Mouse (Mus musculus) heart, embryonic 11.5 days (tissue): Measurements from ENCODE around the gene Ap1g1. TPM values are rescaled to one million over a fixed set of nuclear protein-coding genes. Genes with fewer than 3 reads are reported as not detected.

ENCODE experiments used
- ATAC-seq: fragments of 200-750 bp; cut with Nextera tagmentation; replicated peaks from 2 replicates; pipeline ENCODE4 v1.8.0; 2017; ENCODE audit warnings: moderate library complexity; ENCODE audit not compliant: insufficient number of reproducible peaks, low FRiP score, low TSS enrichment
- H3K27ac ChIP-seq: fragments of 300-500 bp; sonication (generic); 2 replicates; pipeline ENCODE4 v1.5.1; 2014; ENCODE audit warnings: mild to moderate bottlenecking, low read depth, low read length
- H3K27me3 ChIP-seq: fragments of 300-500 bp; sonication (generic); 2 replicates; pipeline ENCODE4 v1.6.1; 2014; ENCODE audit warnings: mild to moderate bottlenecking, low read length, mixed read lengths; ENCODE audit not compliant: control insufficient read depth, insufficient read depth
- H3K36me3 ChIP-seq: fragments of 300-500 bp; sonication (generic); 2 replicates; pipeline ENCODE4 v1.6.1; 2014; ENCODE audit warnings: mild to moderate bottlenecking, low read length, moderate library complexity, mixed read lengths; ENCODE audit not compliant: control insufficient read depth, insufficient read depth
- H3K4me1 ChIP-seq: fragments of 300-500 bp; sonication (generic); 2 replicates; pipeline ENCODE4 v1.6.1; 2014; ENCODE audit warnings: low read length; ENCODE audit not compliant: control insufficient read depth, insufficient read depth
- H3K4me2 ChIP-seq: fragments of 300-500 bp; sonication (generic); 2 replicates; pipeline ENCODE4 v1.6.1; 2014; ENCODE audit warnings: mild to moderate bottlenecking, moderate library complexity
- H3K4me3 ChIP-seq: fragments of 300-500 bp; sonication (generic); 2 replicates; pipeline ENCODE4 v1.5.1; 2014; ENCODE audit warnings: low read depth, low read length
- H3K9ac ChIP-seq: fragments of 300-500 bp; sonication (generic); 2 replicates; pipeline ENCODE4 v1.6.1; 2014; ENCODE audit warnings: mild to moderate bottlenecking, low read depth, low read length, moderate library complexity
- H3K9me3 ChIP-seq: fragments of 300-500 bp; sonication (generic); replicated peaks from 2 replicates; pipeline ENCODE4 v1.6.1; 2016; ENCODE audit warnings: low read length; ENCODE audit not compliant: control insufficient read depth
- WGBS: fragments of 180-500 bp; shearing (Covaris S2); extraction: QIAGEN DNeasy Blood & Tissue Kit; methylation state at CpG from one replicate; pipeline ENCODE4 v1.1.7; 2014; ENCODE audit not compliant: insufficient replicate concordance; 5-methylcytosine and 5-hydroxymethylcytosine counted together
- polyA plus RNA-seq: library from polyadenylated mRNA; unstranded; fragments of >200 nt; fragmentation: Nextera tagmentation; extraction: Ambion mirVana; gene quantifications from 2 replicates; pipeline ENCODE4 v1.2.1, GENCODE M21; 2014

Gene Ap1g1
- polyA plus RNA-seq, 1 experiment from 2014 or later: 22.1 TPM

DNA sequence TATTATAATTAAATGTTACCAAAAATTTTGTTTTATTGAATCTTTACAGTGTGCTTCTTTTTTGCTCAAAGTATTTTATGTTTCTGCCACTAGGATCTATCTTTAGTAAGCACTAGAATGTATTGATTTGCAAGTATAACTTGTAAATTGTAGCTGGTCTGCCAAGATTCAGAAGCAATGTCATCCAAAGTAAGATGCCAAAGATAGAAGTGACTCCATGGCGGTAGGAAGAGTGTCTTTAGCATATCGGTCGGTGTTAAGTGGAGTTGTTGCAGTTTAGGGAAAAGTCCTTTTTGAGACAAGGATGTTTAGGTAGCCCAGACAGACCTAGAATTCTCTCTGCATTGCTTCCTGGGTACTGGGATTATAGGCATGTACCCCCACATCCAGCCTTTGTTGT is 128.6 kb downstream of the Ap1g1 start:
- Histone ChIP-seq H3K27me3 (no peaks in the 10 kb centered on the region), H3K36me3 (peaks cover 15% of the 10 kb centered on the region)
- no peak for ATAC-seq

DNA sequence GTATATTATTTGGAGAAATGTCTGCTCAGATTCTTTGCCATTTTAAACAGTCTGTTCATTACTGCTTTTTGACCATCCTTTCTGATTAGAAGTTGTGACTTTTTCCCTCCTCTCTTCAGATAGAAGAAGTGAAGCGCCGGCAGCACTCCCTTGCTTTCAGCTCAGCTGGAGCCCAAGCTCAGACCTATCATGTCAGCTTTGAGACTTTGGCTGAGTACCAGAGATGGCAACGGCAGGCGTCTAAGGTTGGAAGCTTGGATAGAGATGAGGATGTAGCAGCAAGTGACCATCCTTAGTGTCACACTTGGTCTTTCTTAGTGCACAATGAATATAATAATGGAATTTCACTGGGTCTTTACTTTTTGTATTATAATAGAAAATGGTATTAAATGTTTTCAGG is 129.0 kb downstream of the Ap1g1 start:
- H3K4me2 ChIP-seq: no peak overlapping the region
- H3K9me3 ChIP-seq: no peaks in the 10 kb centered on the region
- no peak overlapping the region for H3K27ac ChIP-seq
- WGBS: 86% methylated on average over 4 of the region's 4 CpGs
- H3K4me3 ChIP-seq: no peak overlapping the region
- H3K9ac ChIP-seq: no peak overlapping the region
- peaks cover 15% of the 10 kb centered on the region for H3K36me3 ChIP-seq
- ATAC-seq: no peak
- no peaks in the 10 kb centered on the region for H3K4me1 ChIP-seq
- H3K27me3 ChIP-seq: no peaks in the 10 kb centered on the region

More for the DNA sequence above, 128.6 kb downstream of the Ap1g1 start:
- Histone ChIP-seq H3K9me3 (no peaks in the 10 kb centered on the region), H3K9ac (no peak overlapping the region), H3K4me1 (no peaks in the 10 kb centered on the region), H3K4me3 (no peak overlapping the region), H3K4me2 (no peak overlapping the region), H3K27ac (no peak overlapping the region)
- 85% methylated on average over 3 of the region's 3 CpGs for WGBS

Other genes with a start within 250 kb of the Ap1g1 start
- 12.1 and 15.2 TPM in 2 replicates for gene Dhx38, start 212.7 kb upstream of the Ap1g1 start, polyA plus RNA-seq
- 18.9 and 19.2 TPM in 2 replicates for gene Txnl4b, start 212.7 kb upstream of the Ap1g1 start, polyA plus RNA-seq
- gene Hp, start 199.4 kb upstream of the Ap1g1 start, polyA plus RNA-seq: 0.54 and 0.74 TPM in 2 replicates
- 32.2 and 36.0 TPM in 2 replicates for gene Dhodh, start 169.9 kb upstream of the Ap1g1 start, polyA plus RNA-seq
- gene Pkd1l3, start 164.0 kb upstream of the Ap1g1 start, polyA plus RNA-seq: 0.34 and 0.41 TPM in 2 replicates
- gene Ist1, start 85.3 kb upstream of the Ap1g1 start, polyA plus RNA-seq: 89.6 and 106 TPM in 2 replicates
- 17.0 and 19.6 TPM in 2 replicates for gene Zfp821, start 73.0 kb upstream of the Ap1g1 start, polyA plus RNA-seq
- 5.4 and 5.5 TPM in 2 replicates for gene Atxn1l, start 40.8 kb upstream of the Ap1g1 start, polyA plus RNA-seq
- gene Phlpp2, start 90.0 kb downstream of the Ap1g1 start, polyA plus RNA-seq: 2.2 and 3.3 TPM in 2 replicates
- gene Marveld3, start 183.6 kb downstream of the Ap1g1 start, polyA plus RNA-seq: not detected in 2 replicates
- gene Tat, start 211.9 kb downstream of the Ap1g1 start, polyA plus RNA-seq: not detected in 2 replicates